Mouse (Mus musculus): Measurements from ENCODE around the gene Baiap2.

Baiap2 gene

GRCm38 (mm10) chr11:120011761-120012560, 69.4 kb downstream of the Baiap2 start:
- no peak for DNase-seq (ENCODE audit: low spot score)

GRCm38 (mm10) chr11:120012702-120013101, 70.1 kb downstream of the Baiap2 start:
- DNase-seq (ENCODE audit: low spot score) = no peak

GRCm38 (mm10) chr11:120013174-120013711, 70.7 kb downstream of the Baiap2 start:
- peak; percentile 96 for DNase-seq (ENCODE audit: low spot score)

GRCm38 (mm10) chr11:120014758-120015157, 72.2 kb downstream of the Baiap2 start:
- DNase-seq (ENCODE audit: low spot score) = no peak

GRCm38 (mm10) chr11:120017011-120017410, 74.4 kb downstream of the Baiap2 start:
- no peak for DNase-seq (ENCODE audit: low spot score)

GRCm38 (mm10) chr11:120019542-120020440, 77.2 kb downstream of the Baiap2 start:
- peak; percentile 47 for DNase-seq (ENCODE audit: low spot score)

GRCm38 (mm10) chr11:120021367-120021766, 78.8 kb downstream of the Baiap2 start:
- no peak for DNase-seq (ENCODE audit: low spot score)

- DNase-seq (ENCODE audit: low spot score) = peak; percentile 32
These were observed 79.7 kb downstream of the Baiap2 start for GRCm38 (mm10) chr11:120022216-120022615.

- peak; percentile 69 for DNase-seq (ENCODE audit: low spot score)
These were observed 80.3 kb downstream of the Baiap2 start for GRCm38 (mm10) chr11:120022841-120023240.

GRCm38 (mm10) chr11:120026941-120027340, 84.4 kb downstream of the Baiap2 start:
- DNase-seq (ENCODE audit: low spot score) = no peak

- DNase-seq (ENCODE audit: low spot score) = no peak
These were observed 85.9 kb downstream of the Baiap2 start for GRCm38 (mm10) chr11:120028319-120029092.

GRCm38 (mm10) chr11:120029431-120030144, 87.0 kb downstream of the Baiap2 start:
- DNase-seq (ENCODE audit: low spot score) = peak; percentile 32

- DNase-seq (ENCODE audit: low spot score) = peak; percentile 85
These were observed 87.8 kb downstream of the Baiap2 start for GRCm38 (mm10) chr11:120030145-120030901.

GRCm38 (mm10) chr11:120032052-120032451, 89.5 kb downstream of the Baiap2 start:
- DNase-seq (ENCODE audit: low spot score) = no peak

GRCm38 (mm10) chr11:120033473-120033872, 90.9 kb downstream of the Baiap2 start:
- no peak for DNase-seq (ENCODE audit: low spot score)

GRCm38 (mm10) chr11:120034306-120034705, 91.7 kb downstream of the Baiap2 start:
- DNase-seq (ENCODE audit: low spot score) = no peak

GRCm38 (mm10) chr11:120034762-120035161, 92.2 kb downstream of the Baiap2 start:
- no peak for DNase-seq (ENCODE audit: low spot score)

- no peak for DNase-seq (ENCODE audit: low spot score)
These were observed 97.0 kb downstream of the Baiap2 start for GRCm38 (mm10) chr11:120039581-120039980.

GRCm38 (mm10) chr11:120040440-120040839, 97.9 kb downstream of the Baiap2 start:
- no peak for DNase-seq (ENCODE audit: low spot score)

All from retina, embryonic 14.5 days (tissue).